In genomic region chr5:65459454-65459853, GRCm38 (mm10) we compare ENCODE assay signal across 42 mouse cellular contexts. TPM values are rescaled to one million over a fixed set of nuclear protein-coding genes. Genes with fewer than 3 reads are reported as not detected.
DNase-seq lines count a peak whose midpoint lies in the region; ATAC-seq lines count a peak whose summit lies in the region.
"Had no signal": no experiment of that assay in that cellular context is flagged by ENCODE, and none has a peak within 500 bp of the region (broad histone marks: within the 10 kb centered on the region; RNA-seq: fewer than 3 reads in every experiment).

No protein-coding gene starts in this region.

- H3K4me1 ChIP-seq in heart, embryonic 11.5 days (ENCODE audit: control insufficient read depth, insufficient read depth, low read length), result peaks cover 36% of the 10 kb centered on the region
- H3K4me1 ChIP-seq in heart, embryonic 16.5 days (ENCODE audit: control insufficient read depth, insufficient read depth, low read length), result peaks cover 48% of the 10 kb centered on the region
- H3K4me1 ChIP-seq: liver, embryonic 15.5 days; neural tube, embryonic 12.5 days had no signal

- ATAC-seq in heart, embryonic 11.5 days (replicated peaks; ENCODE audit: insufficient number of reproducible peaks, low FRiP score, low TSS enrichment), result no peak
- peak; percentile 54 for ATAC-seq in heart, embryonic 16.5 days (replicated peaks; ENCODE audit: extremely low read depth, insufficient read depth, low FRiP score)
- ATAC-seq in erythroid progenitor cell, adult 5-6 weeks (replicated peaks; ENCODE audit: low FRiP score, poor library complexity, severe bottlenecking), result no peak
- ATAC-seq: forebrain, postnatal 0 days; midbrain, embryonic 16.5 days; Patski had no signal

- peak; percentile 43 for DNase-seq in gastrocnemius, adult 18-20 months (ENCODE audit: low spot score)
- DNase-seq in gastrocnemius, postnatal 36 days, result no peak
- no peak for DNase-seq in heart, postnatal 25 days (ENCODE audit: low spot score)
- DNase-seq in brain, adult 2 months (ENCODE audit: low read depth, low spot score), result peak; percentile 37
- DNase-seq in right cerebral cortex, postnatal 36 days (ENCODE audit: low spot score in 2 of 2), result no peak
- DNase-seq: adrenal gland, postnatal 10 days; cerebellum, adult 11 months; cerebellum, postnatal 10 days; forebrain, postnatal 0 days; gastrocnemius, postnatal 25 days; kidney, adult 18-20 months; kidney, postnatal 25 days; lung, postnatal 36 days; right cerebral cortex, postnatal 14 days; spleen, adult 18-20 months; thymus, adult 18-20 months; thymus, postnatal 36 days had no signal

- H3K27ac ChIP-seq in heart, embryonic 11.5 days (ENCODE audit: low read depth, low read length), result peak overlapping the region; percentile 16; the same call in 1 of the 2 replicates
- H3K27ac ChIP-seq in heart, embryonic 16.5 days (ENCODE audit: low read length), result peak overlapping the region; percentile 87
- H3K27ac ChIP-seq: embryonic facial prominence, embryonic 13.5 days; hindbrain, embryonic 14.5 days; kidney, embryonic 15.5 days; layer of hippocampus, adult 2 months; left cerebral cortex, adult 2 months; limb, embryonic 12.5 days; liver, embryonic 15.5 days; neural tube, embryonic 12.5 days had no signal

- H3K36me3 ChIP-seq in heart, embryonic 11.5 days (ENCODE audit: control insufficient read depth, insufficient read depth, low read length), result no peaks in the 10 kb centered on the region
- H3K36me3 ChIP-seq in heart, embryonic 16.5 days (ENCODE audit: control insufficient read depth, insufficient read depth), result peaks cover 7% of the 10 kb centered on the region; the same call in 1 of the 2 replicates
- H3K36me3 ChIP-seq: liver, embryonic 15.5 days had no signal

- H3K4me2 ChIP-seq in heart, embryonic 11.5 days, result no peak overlapping the region
- peak overlapping the region; percentile 36; the same call in 1 of the 2 replicates for H3K4me2 ChIP-seq in heart, embryonic 16.5 days (ENCODE audit: low read depth, low read length)
- H3K4me2 ChIP-seq: embryonic facial prominence, embryonic 13.5 days; hindbrain, embryonic 14.5 days; kidney, embryonic 15.5 days; limb, embryonic 12.5 days; liver, embryonic 15.5 days; midbrain, embryonic 11.5 days; neural tube, embryonic 12.5 days had no signal

- 57% methylated on average over 3 of the region's 3 CpGs for WGBS in heart, embryonic 11.5 days (ENCODE audit: insufficient replicate concordance)
- 36% methylated on average over 3 of the region's 3 CpGs for WGBS in heart, embryonic 16.5 days

- no peak overlapping the region for H3K4me3 ChIP-seq in heart, embryonic 11.5 days (ENCODE audit: low read depth, low read length)
- no peak overlapping the region for H3K4me3 ChIP-seq in heart, embryonic 16.5 days (ENCODE audit: low read length)
- H3K4me3 ChIP-seq: embryonic facial prominence, embryonic 13.5 days; kidney, embryonic 15.5 days; layer of hippocampus, adult 2 months; left cerebral cortex, adult 2 months; limb, embryonic 12.5 days; liver, embryonic 15.5 days; myocyte; neural tube, embryonic 12.5 days had no signal

- no peaks in the 10 kb centered on the region for H3K27me3 ChIP-seq in heart, embryonic 11.5 days (ENCODE audit: control insufficient read depth, insufficient read depth, low read length)
- H3K27me3 ChIP-seq in heart, embryonic 16.5 days (ENCODE audit: control insufficient read depth, insufficient read depth, low read length), result no peaks in the 10 kb centered on the region
- H3K27me3 ChIP-seq: embryonic facial prominence, embryonic 13.5 days; kidney, embryonic 15.5 days; limb, embryonic 12.5 days; liver, embryonic 15.5 days; neural tube, embryonic 12.5 days; Patski had no signal

- intact Hi-C loops in gastrocnemius, postnatal 36 days (cut with DNase I), result no loop called here
- intact Hi-C loops in heart, postnatal 25 days (cut with DNase I), result no loop called here

- no peaks in the 10 kb centered on the region for H3K9me3 ChIP-seq in heart, embryonic 11.5 days (replicated peaks; ENCODE audit: control insufficient read depth, low read length)
- H3K9me3 ChIP-seq in heart, embryonic 16.5 days (replicated peaks; ENCODE audit: control insufficient read depth, low read length), result no peaks in the 10 kb centered on the region
- H3K9me3 ChIP-seq: embryonic facial prominence, embryonic 13.5 days; G1E; kidney, embryonic 15.5 days; limb, embryonic 12.5 days; liver, embryonic 15.5 days; neural tube, embryonic 12.5 days had no signal

- H3K9ac ChIP-seq in heart, embryonic 11.5 days (ENCODE audit: low read depth, low read length), result no peak overlapping the region
- peak overlapping the region; percentile 42; the same call in 1 of the 2 replicates for H3K9ac ChIP-seq in heart, embryonic 16.5 days (ENCODE audit: low read length)
- H3K9ac ChIP-seq: embryonic facial prominence, embryonic 13.5 days; forebrain, postnatal 0 days; hindbrain, embryonic 14.5 days; kidney, embryonic 15.5 days; limb, embryonic 12.5 days; liver, embryonic 15.5 days; neural tube, embryonic 12.5 days had no signal

RNA-seq across cellular contexts. Expression of gene Ugdh, which starts 23.7 kb away (rescaled TPM):
- 10 to 100 TPM in 1 of 2 experiments, 1 to 10 TPM in 1; 6.9 to 13.1 TPM for total RNA-seq in gastrocnemius, adult 18-20 months (2021)
- 10 to 100 TPM in 1 of 2 experiments, 1 to 10 TPM in 1; 9.2 to 10.1 TPM for total RNA-seq in gastrocnemius, postnatal 36 days (2021)
- polyA plus RNA-seq in heart, embryonic 11.5 days (2014; fragmentation: Nextera tagmentation; extraction: Ambion mirVana), result 91.0 and 94.9 TPM in 2 replicates
- total RNA-seq in heart, postnatal 25 days (2021), result 10 to 100 TPM; 16.7 to 17.8 TPM
- 58.9 and 65.3 TPM in 2 replicates for polyA plus RNA-seq in heart, embryonic 16.5 days (2015; fragmentation: Nextera tagmentation; extraction: Ambion mirVana)
- total RNA-seq in erythroid progenitor cell, adult 5-6 weeks (2015; ENCODE audit: low replicate concordance), result 11.9 and 18.0 TPM in 2 replicates
- 4.0 and 17.6 TPM in 2 replicates for total RNA-seq in erythroid progenitor cell, adult 5-6 weeks (2017; ENCODE audit: low replicate concordance)

RNA-seq across cellular contexts. Expression of gene Gm43552, which starts 33.2 kb away (rescaled TPM):
- not detected for total RNA-seq in gastrocnemius, adult 18-20 months (2021)
- total RNA-seq in gastrocnemius, postnatal 36 days (2021), result not detected
- not detected in 2 replicates for polyA plus RNA-seq in heart, embryonic 11.5 days (2014; fragmentation: Nextera tagmentation; extraction: Ambion mirVana)
- total RNA-seq in heart, postnatal 25 days (2021), result not detected
- polyA plus RNA-seq in heart, embryonic 16.5 days (2015; fragmentation: Nextera tagmentation; extraction: Ambion mirVana), result 0.91 and 2.3 TPM in 2 replicates
- not detected in 2 replicates for total RNA-seq in erythroid progenitor cell, adult 5-6 weeks (2015; ENCODE audit: low replicate concordance)
- total RNA-seq in erythroid progenitor cell, adult 5-6 weeks (2017; ENCODE audit: low replicate concordance), result not detected in 2 replicates
- total RNA-seq: adrenal gland, postnatal 10 days; common myeloid progenitor, adult 5-6 weeks; forebrain, postnatal 0 days; G1E; heart, postnatal 10 days; layer of hippocampus, postnatal 14 days; left cerebral cortex, adult 2 months; left cerebral cortex, postnatal 25 days; liver, adult 2 months; megakaryocyte, adult 5-6 weeks had no signal
- polyA plus RNA-seq: embryonic facial prominence, embryonic 13.5 days; forebrain, embryonic 11.5 days; forebrain, postnatal 0 days; hindbrain, embryonic 14.5 days; kidney, embryonic 15.5 days; limb, embryonic 12.5 days; liver, embryonic 15.5 days; lung, embryonic 16.5 days; midbrain, embryonic 11.5 days; midbrain, embryonic 16.5 days; myocyte; neural tube, embryonic 12.5 days; Patski; stomach, embryonic 16.5 days had no signal

Comparison
In these comparisons a context has a peak if more than half of its experiments do, and no peak if none do; other contexts are left out.
1. DNase-seq: peak in gastrocnemius, adult 18-20 months (single experiment) and brain, adult 2 months (single experiment); none in gastrocnemius, postnatal 36 days (0 of 2), heart, postnatal 25 days (single experiment) and right cerebral cortex, postnatal 36 days (0 of 2).